In genomic region chr17:75443064-75443621, GRCm38 (mm10) we compare ENCODE assay signal across 10 mouse cellular contexts. TPM values are rescaled to one million over a fixed set of nuclear protein-coding genes. Genes with fewer than 3 reads are reported as not detected.
DNase-seq lines count a peak whose midpoint lies in the region; ATAC-seq and TF ChIP-seq lines count a peak whose summit lies in the region.
"Had no signal": no experiment of that assay in that cellular context is flagged by ENCODE, and none has a peak within 500 bp of the region (broad histone marks: within the 10 kb centered on the region; RNA-seq: fewer than 3 reads in every experiment).

No protein-coding gene starts in this region.

- H3K9ac ChIP-seq in lung, postnatal 0 days (replicated peaks; ENCODE audit: low read depth): no peak overlapping the region
- H3K9ac ChIP-seq: liver, embryonic 15.5 days had no signal

- no peaks in the 10 kb centered on the region for H3K9me3 ChIP-seq in lung, postnatal 0 days (ENCODE audit: low read length)
- H3K9me3 ChIP-seq: liver, embryonic 15.5 days had no signal

- no peak for TF ChIP-seq EP300 in lung, postnatal 0 days (IDR thresholded peaks at IDR 0.05)

- no peaks in the 10 kb centered on the region for H3K36me3 ChIP-seq in lung, postnatal 0 days (ENCODE audit: insufficient read depth, low read length)
- H3K36me3 ChIP-seq: liver, embryonic 15.5 days had no signal

- H3K4me2 ChIP-seq in lung, postnatal 0 days (replicated peaks; ENCODE audit: low read depth, low read length): no peak overlapping the region
- H3K4me2 ChIP-seq: liver, embryonic 15.5 days had no signal

- no peaks in the 10 kb centered on the region for H3K4me1 ChIP-seq in lung, postnatal 0 days (ENCODE audit: insufficient read depth, low read depth, low read length)
- H3K4me1 ChIP-seq: liver, embryonic 15.5 days had no signal

- no peak overlapping the region for H3K4me3 ChIP-seq in lung, postnatal 0 days (ENCODE audit: low read depth, low read length)
- H3K4me3 ChIP-seq: liver, embryonic 15.5 days had no signal

- H3K27ac ChIP-seq in lung, postnatal 0 days (ENCODE audit: low read length): no peak overlapping the region
- H3K27ac ChIP-seq: liver, embryonic 15.5 days had no signal

- no peak for TF ChIP-seq CTCF in lung, postnatal 0 days (IDR thresholded peaks at IDR 0.05)

- 77% methylated on average over 6 of the region's 6 CpGs for WGBS in lung, postnatal 0 days

- DNase-seq in layer of hippocampus, adult 18-20 months (ENCODE audit: low spot score in 2 of 2): peak; percentile 40 to 61
- no peak for DNase-seq in layer of hippocampus, adult 11-12 months (ENCODE audit: low spot score)
- DNase-seq in brain, adult 2 months (ENCODE audit: low read depth, low spot score): peak; percentile 84
- peak; percentile 49 to 77 for DNase-seq in gastrocnemius, adult 8-10 months (ENCODE audit: low spot score in 2 of 2)
- DNase-seq in right cerebral cortex, adult 2 months (ENCODE audit: low spot score in 2 of 2): peak; percentile 47 to 50
- DNase-seq in adipocyte (ENCODE audit: low spot score): no peak
- no peak for DNase-seq in lung, postnatal 0 days (ENCODE audit: low spot score)
- DNase-seq: kidney, adult 8-10 months; midbrain, embryonic 14.5 days had no signal

- H3K27me3 ChIP-seq in lung, postnatal 0 days (replicated peaks; ENCODE audit: insufficient read depth, low read length): no peaks in the 10 kb centered on the region
- H3K27me3 ChIP-seq: liver, embryonic 15.5 days had no signal

- no peak for ATAC-seq in lung, postnatal 0 days

RNA-seq across cellular contexts. Expression of gene Rasgrp3, which starts 7.4 kb away (rescaled TPM):
- total RNA-seq in layer of hippocampus, adult 18-20 months (2021): 10 to 100 TPM in 1 of 2 experiments, 1 to 10 TPM in 1; 8.9 to 13.6 TPM
- 10 to 100 TPM; 25.1 to 34.5 (median 30.4) TPM for total RNA-seq in gastrocnemius, adult 8-10 months (2022)
- polyA plus RNA-seq in lung, postnatal 0 days (2015; fragmentation: Nextera tagmentation; extraction: Ambion mirVana): 32.1 and 36.3 TPM in 2 replicates

Comparison
In these comparisons a context has a peak if more than half of its experiments do, and no peak if none do; other contexts are left out.
1. DNase-seq: peak in layer of hippocampus, adult 18-20 months (2 of 2), brain, adult 2 months (single experiment), gastrocnemius, adult 8-10 months (2 of 2) and right cerebral cortex, adult 2 months (2 of 2); none in layer of hippocampus, adult 11-12 months (single experiment), adipocyte (single experiment) and lung, postnatal 0 days (single experiment).